Mouse (Mus musculus) activated CD4-positive, CD25-positive, alpha-beta regulatory T cell (primary cell): ENCODE measurements around the gene Adam3. TPM values are rescaled to one million over a fixed set of nuclear protein-coding genes. Genes with fewer than 3 reads are reported as not detected.

Experiments
- polyA plus RNA-seq, 2 experiments: library from polyadenylated mRNA; unstranded; fragments of 100-300 nt; shearing (Covaris generic); gene quantifications; one replicate each; pipeline ENCODE4 v1.2.1; 2017

Adam3 gene
- under 1 TPM in 1 of 2 experiments, not detected in 1; 0.87 TPM for polyA plus RNA-seq

GRCm38 (mm10) chr8:24725630-24726029 lies at the start of gene Adam3:
TSS of gene Adam3 (minus strand) at chr8:24725852.

Other genes starting within 250 kb of the Adam3 start
- gene Adam5, start 98.5 kb upstream of the Adam3 start, polyA plus RNA-seq: under 1 TPM in 1 of 2 experiments, not detected in 1; 0.09 TPM